Mouse (Mus musculus): ENCODE measurements at regions not wholly inside any gene's neighbourhood (a gene's known extent, or its start where the extent isn't known, plus 50 kb on each side); places are given as distances from the start of the nearest gene placed in this dataset.
"Not testable (repeated sequence)": the region's sequence is repeated elsewhere in the genome, so short reads cannot be mapped to it uniquely, and the experiment has no call there.

DNA sequence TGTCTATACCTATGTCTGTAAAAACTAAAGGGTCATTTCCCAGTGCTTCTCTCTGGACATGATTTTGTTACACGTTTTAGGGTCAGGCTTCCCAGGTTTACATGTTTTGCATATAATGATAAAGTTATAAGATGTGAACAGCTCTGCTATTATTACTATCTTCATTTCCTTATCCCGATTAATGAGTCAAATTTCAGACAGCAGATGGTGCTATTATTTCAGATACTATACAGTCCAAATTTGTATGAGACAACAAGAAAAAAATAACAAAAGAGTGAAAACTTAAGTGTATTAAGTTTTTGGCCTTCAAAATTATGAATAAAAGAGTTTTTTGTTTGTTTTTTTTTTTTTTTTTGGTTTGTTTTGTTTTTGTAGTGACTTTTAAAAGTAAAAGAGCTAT, 922.9 kb upstream of the Ppp6c start:
- peak; percentile 5 for DNase-seq
- H3K36me3 ChIP-seq (ENCODE audit: insufficient read depth) = no peaks in the 10 kb centered on the region

DNA sequence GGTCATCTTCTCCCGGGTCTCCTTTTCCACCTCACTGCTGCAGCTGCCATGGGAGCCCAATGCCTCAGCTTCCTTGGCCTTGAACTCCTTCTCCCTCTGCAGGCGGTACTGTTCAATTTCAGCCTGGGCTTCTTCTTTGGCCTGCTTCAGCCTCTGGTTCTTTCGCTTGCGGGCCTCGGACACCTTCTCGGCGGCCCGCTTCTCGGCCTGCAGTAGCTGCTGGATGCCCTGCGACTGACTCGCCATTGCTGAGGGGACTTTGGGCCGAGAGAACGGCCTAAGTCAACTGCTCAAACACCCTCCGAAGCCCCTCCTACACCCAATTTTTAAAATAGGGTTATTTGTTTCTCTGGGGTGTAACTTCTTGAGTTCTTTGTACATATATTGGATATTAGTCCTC, 901.4 kb upstream of the Ppp6c start:
- not testable (repeated sequence) for H3K9ac ChIP-seq; DNase-seq; H3K4me3 ChIP-seq (ENCODE audit: low read depth, low read length); H3K36me3 ChIP-seq (ENCODE audit: insufficient read depth); H3K4me1 ChIP-seq (ENCODE audit: insufficient read depth); H3K27me3 ChIP-seq (ENCODE audit: insufficient read depth, low read length); H3K27ac ChIP-seq (ENCODE audit: low read depth, low read length); H3K4me2 ChIP-seq (ENCODE audit: low read depth); H3K9me3 ChIP-seq (ENCODE audit: low read length); ATAC-seq
- whole genome bisulfite sequencing = 96% methylated on average over 13 of the region's 14 CpGs

More for the DNA sequence above, 922.9 kb upstream of the Ppp6c start:
- 69% methylated on average over 2 of the region's 2 CpGs for WGBS
- Histone ChIP-seq H3K4me3 (ENCODE audit: low read depth, low read length) (no peak overlapping the region), H3K4me2 (ENCODE audit: low read depth) (no peak overlapping the region), H3K27me3 (ENCODE audit: insufficient read depth, low read length) (no peaks in the 10 kb centered on the region), H3K9me3 (ENCODE audit: low read length) (no peaks in the 10 kb centered on the region), H3K4me1 (ENCODE audit: insufficient read depth) (no peaks in the 10 kb centered on the region), H3K9ac (no peak overlapping the region), H3K27ac (ENCODE audit: low read depth, low read length) (no peak overlapping the region)
- no peak for ATAC-seq
- no peak; the same call in 1 of the 2 replicates for TF ChIP-seq CTCF (IDR thresholded peaks at IDR 0.05; ENCODE audit: low read depth)

DNA sequence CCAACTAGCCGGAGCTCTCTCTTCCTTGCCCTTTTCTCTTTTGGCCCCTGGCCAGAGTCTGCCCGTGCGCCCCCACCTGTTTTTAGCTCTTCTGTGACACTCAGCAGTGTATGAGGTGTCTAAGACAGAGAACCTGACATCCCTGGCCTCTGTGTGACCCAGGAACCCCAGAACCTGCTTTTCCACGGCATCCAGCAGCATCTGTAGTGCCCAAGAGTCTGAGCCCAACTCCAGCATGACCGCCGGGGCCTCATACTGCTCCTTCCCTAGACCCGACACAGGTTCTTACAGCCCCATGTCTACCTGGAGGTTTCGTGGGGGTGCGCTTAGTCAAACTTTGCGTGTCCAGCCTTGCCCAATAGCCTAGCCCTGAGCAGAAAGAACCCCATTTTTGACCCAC, 892.9 kb upstream of the Ppp6c start:
- Histone ChIP-seq H3K27me3 (ENCODE audit: insufficient read depth, low read length) (no peaks in the 10 kb centered on the region), H3K4me1 (ENCODE audit: insufficient read depth) (no peaks in the 10 kb centered on the region), H3K27ac (ENCODE audit: low read depth, low read length) (no peak overlapping the region), H3K9me3 (ENCODE audit: low read length) (no peaks in the 10 kb centered on the region), H3K4me2 (ENCODE audit: low read depth) (no peak overlapping the region), H3K36me3 (ENCODE audit: insufficient read depth) (no peaks in the 10 kb centered on the region), H3K4me3 (ENCODE audit: low read depth, low read length) (no peak overlapping the region), H3K9ac (no peak overlapping the region)
- 90% methylated on average over 10 of the region's 10 CpGs for WGBS
- TF ChIP-seq CTCF (IDR thresholded peaks at IDR 0.05; ENCODE audit: low read depth) = no peak
- DNase-seq (no peak), ATAC-seq (no peak)

GRCm38 (mm10) chr2:40114435-40114834, 888.2 kb upstream of the Ppp6c start:
- DNase-seq (no peak), ATAC-seq (no peak)
- 93% methylated on average over 1 of the region's 1 CpGs for WGBS
- Histone ChIP-seq H3K4me1 (ENCODE audit: insufficient read depth) (no peaks in the 10 kb centered on the region), H3K4me2 (ENCODE audit: low read depth) (no peak overlapping the region), H3K27ac (ENCODE audit: low read depth, low read length) (no peak overlapping the region), H3K27me3 (ENCODE audit: insufficient read depth, low read length) (no peaks in the 10 kb centered on the region), H3K4me3 (ENCODE audit: low read depth, low read length) (no peak overlapping the region), H3K9me3 (ENCODE audit: low read length) (no peaks in the 10 kb centered on the region), H3K36me3 (ENCODE audit: insufficient read depth) (no peaks in the 10 kb centered on the region), H3K9ac (no peak overlapping the region)
- no peak for TF ChIP-seq CTCF (IDR thresholded peaks at IDR 0.05; ENCODE audit: low read depth)

Data from forebrain, postnatal 0 days (tissue).